Mouse (Mus musculus) left cerebral cortex, postnatal 25 days (tissue): ENCODE data around the gene Atxn7l1. TPM values are rescaled to one million over a fixed set of nuclear protein-coding genes. Genes with fewer than 3 reads are reported as not detected.
A peak's percentile ranks its signal among the peaks of the same experiment; 100 is the strongest.

Experiments
- DNase-seq, 2 experiments: peaks; one replicate each; pipeline ENCODE4 v3.0.0; 2022; ENCODE audit warnings: low spot score in 2 of 2, mixed read lengths in 1 of 2
- intact Hi-C: fragments of 180-260 bp; cut with DNase I; formaldehyde crosslinking; loops from one replicate; pipeline ENCODE4 v1.15.1; 2025
- total RNA-seq, 2 experiments: library from RNA; stranded (reverse); gene quantifications; 2 replicates each; pipeline ENCODE4 v1.2.3; 2021

Gene Atxn7l1
- total RNA-seq, 2 experiments from 2014 or later, result 56.8 to 60.8 TPM

- DNase-seq, result no peak
- intact Hi-C loops, result loop anchor here (2.0 kb wide), 2 partner anchors 55 to 309 kb away; no protein-coding TSS in a partner anchor
These were observed 187.9 kb downstream of the Atxn7l1 start for GRCm38 (mm10) chr12:33335410-33335809.

- intact Hi-C loops, result no loop called here
- DNase-seq, result peak in 1 of 2 experiments; percentile 36
These were observed 189.2 kb downstream of the Atxn7l1 start for GRCm38 (mm10) chr12:33336561-33337125.

GRCm38 (mm10) chr12:33337289-33337688 lies 189.8 kb downstream of the Atxn7l1 start:
- DNase-seq, result no peak
- intact Hi-C loops, result no loop called here

- intact Hi-C loops, result no loop called here
- no peak for DNase-seq
These were observed 190.7 kb downstream of the Atxn7l1 start for GRCm38 (mm10) chr12:33338170-33338569.

GRCm38 (mm10) chr12:33339822-33340221 lies 192.3 kb downstream of the Atxn7l1 start:
- intact Hi-C loops, result no loop called here

GRCm38 (mm10) chr12:33340698-33341097 lies 193.2 kb downstream of the Atxn7l1 start:
- intact Hi-C loops, result no loop called here
- DNase-seq, result peak in 1 of 2 experiments; percentile 59

More at GRCm38 (mm10) chr12:33339822-33340221, 192.3 kb downstream of the Atxn7l1 start:
- DNase-seq, result no peak

GRCm38 (mm10) chr12:33341351-33341892 lies 193.9 kb downstream of the Atxn7l1 start:
- no peak for DNase-seq
- intact Hi-C loops, result no loop called here

GRCm38 (mm10) chr12:33344970-33345772 lies 197.7 kb downstream of the Atxn7l1 start:
- intact Hi-C loops, result no loop called here
- peak; percentile 64 to 83 for DNase-seq

GRCm38 (mm10) chr12:33345773-33346435 lies 198.4 kb downstream of the Atxn7l1 start:
- DNase-seq, result no peak
- intact Hi-C loops, result no loop called here

- intact Hi-C loops, result no loop called here
- no peak for DNase-seq
These were observed 205.2 kb downstream of the Atxn7l1 start for GRCm38 (mm10) chr12:33352671-33353070.

GRCm38 (mm10) chr12:33358345-33358744 lies 210.9 kb downstream of the Atxn7l1 start:
- DNase-seq, result no peak
- intact Hi-C loops, result no loop called here

- no peak for DNase-seq
- intact Hi-C loops, result no loop called here
These were observed 211.7 kb downstream of the Atxn7l1 start for GRCm38 (mm10) chr12:33359209-33359608.

GRCm38 (mm10) chr12:33359878-33360482 lies 212.5 kb downstream of the Atxn7l1 start:
- DNase-seq, result peak in 1 of 2 experiments; percentile 66
- intact Hi-C loops, result no loop called here

- intact Hi-C loops, result no loop called here
- peak; percentile 77 to 89 for DNase-seq
These were observed 213.2 kb downstream of the Atxn7l1 start for GRCm38 (mm10) chr12:33360729-33361128.

- no peak for DNase-seq
- intact Hi-C loops, result no loop called here
These were observed 217.0 kb downstream of the Atxn7l1 start for GRCm38 (mm10) chr12:33364511-33364910.

GRCm38 (mm10) chr12:33365133-33365532 lies 217.6 kb downstream of the Atxn7l1 start:
- intact Hi-C loops, result no loop called here
- no peak for DNase-seq

GRCm38 (mm10) chr12:33369555-33369954 lies 222.1 kb downstream of the Atxn7l1 start:
- intact Hi-C loops, result no loop called here
- no peak for DNase-seq

GRCm38 (mm10) chr12:33379624-33380445 lies 232.3 kb downstream of the Atxn7l1 start:
- intact Hi-C loops, result loop anchor here (5.0 to 10.0 kb wide), 3 partner anchors 353 to 1815 kb away; no protein-coding TSS in a partner anchor
- DNase-seq, result peak; percentile 73

- intact Hi-C loops, result loop anchor here (1.0 to 10.0 kb wide), 3 partner anchors 35 to 1806 kb away; no protein-coding TSS in a partner anchor
- DNase-seq, result peak; percentile 77 to 86
These were observed 241.3 kb downstream of the Atxn7l1 start for GRCm38 (mm10) chr12:33388842-33389241.
